8 mouse cellular contexts compared by ENCODE assay signal in genomic region chr17:26244101-26244841, GRCm38 (mm10). TPM values are rescaled to one million over a fixed set of nuclear protein-coding genes. Genes with fewer than 3 reads are reported as not detected.
DNase-seq lines count a peak whose midpoint lies in the region; ATAC-seq and TF ChIP-seq lines count a peak whose summit lies in the region.

Gene Fam234a, minus strand, starts transcription at chr17:26244242.

- H3K4me3 ChIP-seq in C2C12 (ENCODE audit: insufficient read depth, poor library complexity, severe bottlenecking): peak within 1 kb of the TSS; percentile 49
- peak within 1 kb of the TSS; percentile 82 for H3K4me3 ChIP-seq in erythroblast, embryonic 14.5 days (replicated peaks)
- peak within 1 kb of the TSS; percentile 68 for H3K4me3 ChIP-seq in heart, embryonic 11.5 days (ENCODE audit: low read depth, low read length)
- H3K4me3 ChIP-seq in kidney, embryonic 15.5 days (replicated peaks): peak within 1 kb of the TSS; percentile 85
- peak within 1 kb of the TSS; percentile 79 for H3K4me3 ChIP-seq in limb, embryonic 15.5 days
- H3K4me3 ChIP-seq in midbrain, postnatal 0 days (ENCODE audit: low read depth, low read length): peak within 1 kb of the TSS; percentile 73

- H3K4me2 ChIP-seq in heart, embryonic 11.5 days: peak within 1 kb of the TSS; percentile 91
- H3K4me2 ChIP-seq in kidney, embryonic 15.5 days: peak within 1 kb of the TSS; percentile 88
- H3K4me2 ChIP-seq in limb, embryonic 15.5 days: peak within 1 kb of the TSS; percentile 74
- H3K4me2 ChIP-seq in midbrain, postnatal 0 days (ENCODE audit: low read depth, low read length, poor library complexity, severe bottlenecking): peak within 1 kb of the TSS; percentile 77

- peak; percentile 88 for DNase-seq in brain, embryonic 18.5 days (ENCODE audit: low read depth, low spot score)
- peak; percentile 99 for DNase-seq in midbrain, postnatal 0 days (ENCODE audit: low spot score)
- DNase-seq in spleen, postnatal 14 days (ENCODE audit: low spot score in 2 of 2): peak; percentile 76 to 81

- H3ac ChIP-seq in C2C12 (ENCODE audit: control insufficient read depth, insufficient read length, low read depth): peak within 1 kb of the TSS; percentile 68

- H3K27me3 ChIP-seq in C2C12 (ENCODE audit: control insufficient read depth, insufficient read depth, insufficient read length): peaks cover 3% of the 10 kb centered on the region
- H3K27me3 ChIP-seq in erythroblast, embryonic 14.5 days (ENCODE audit: control insufficient read depth): 0 out of 2 replicates have a peak, but pooled peaks cover 2% of the 10 kb centered on the region
- H3K27me3 ChIP-seq in heart, embryonic 11.5 days (ENCODE audit: control insufficient read depth, insufficient read depth, low read length): no peaks in the 10 kb centered on the region
- H3K27me3 ChIP-seq in kidney, embryonic 15.5 days: no peaks in the 10 kb centered on the region
- no peaks in the 10 kb centered on the region for H3K27me3 ChIP-seq in limb, embryonic 15.5 days
- no peaks in the 10 kb centered on the region for H3K27me3 ChIP-seq in midbrain, postnatal 0 days (ENCODE audit: insufficient read depth, low read length)

- H3K79me2 ChIP-seq in C2C12 (ENCODE audit: control insufficient read depth, insufficient read depth): peaks cover 11% of the 10 kb centered on the region

- no peaks in the 10 kb centered on the region for H3K36me3 ChIP-seq in C2C12 (ENCODE audit: control insufficient read depth, insufficient read depth)
- H3K36me3 ChIP-seq in erythroblast, embryonic 14.5 days (ENCODE audit: control insufficient read depth): no peaks in the 10 kb centered on the region
- no peaks in the 10 kb centered on the region for H3K36me3 ChIP-seq in heart, embryonic 11.5 days (ENCODE audit: control insufficient read depth, insufficient read depth, low read length)
- no peaks in the 10 kb centered on the region for H3K36me3 ChIP-seq in kidney, embryonic 15.5 days
- no peaks in the 10 kb centered on the region for H3K36me3 ChIP-seq in limb, embryonic 15.5 days
- no peaks in the 10 kb centered on the region for H3K36me3 ChIP-seq in midbrain, postnatal 0 days (ENCODE audit: insufficient read depth, low read length)

- no peak for TF ChIP-seq CTCF in C2C12 (IDR thresholded peaks at IDR 0.05; ENCODE audit: control insufficient read depth, insufficient read depth, insufficient read length)
- no peak for TF ChIP-seq CTCF in midbrain, postnatal 0 days (IDR thresholded peaks at IDR 0.05)

- peaks cover 3% of the 10 kb centered on the region for H3K79me3 ChIP-seq in C2C12 (ENCODE audit: low read depth)

- peak within 1 kb of the TSS; percentile 70 for H3K27ac ChIP-seq in heart, embryonic 11.5 days (ENCODE audit: low read depth, low read length)
- H3K27ac ChIP-seq in kidney, embryonic 15.5 days: peak within 1 kb of the TSS; percentile 90
- peak within 1 kb of the TSS; percentile 83 for H3K27ac ChIP-seq in limb, embryonic 15.5 days
- peak within 1 kb of the TSS; percentile 86 for H3K27ac ChIP-seq in midbrain, postnatal 0 days (ENCODE audit: low read depth, low read length)

- H3K9me3 ChIP-seq in erythroblast, embryonic 14.5 days (ENCODE audit: control insufficient read depth, low read length): no peaks in the 10 kb centered on the region
- no peaks in the 10 kb centered on the region for H3K9me3 ChIP-seq in heart, embryonic 11.5 days (replicated peaks; ENCODE audit: control insufficient read depth, low read length)
- no peaks in the 10 kb centered on the region for H3K9me3 ChIP-seq in kidney, embryonic 15.5 days (replicated peaks)
- no peaks in the 10 kb centered on the region for H3K9me3 ChIP-seq in limb, embryonic 15.5 days
- H3K9me3 ChIP-seq in midbrain, postnatal 0 days (ENCODE audit: low read length): no peaks in the 10 kb centered on the region

- peaks cover 52% of the 10 kb centered on the region for H3K4me1 ChIP-seq in erythroblast, embryonic 14.5 days (ENCODE audit: control insufficient read depth)
- H3K4me1 ChIP-seq in heart, embryonic 11.5 days (ENCODE audit: control insufficient read depth, insufficient read depth, low read length): peaks cover 15% of the 10 kb centered on the region
- peaks cover 14% of the 10 kb centered on the region for H3K4me1 ChIP-seq in kidney, embryonic 15.5 days
- H3K4me1 ChIP-seq in limb, embryonic 15.5 days: peaks cover 12% of the 10 kb centered on the region
- H3K4me1 ChIP-seq in midbrain, postnatal 0 days (ENCODE audit: insufficient read depth, low read length): 0 out of 2 replicates have a peak, but pooled peaks cover 5% of the 10 kb centered on the region

- WGBS in heart, embryonic 11.5 days (ENCODE audit: insufficient replicate concordance): 6% methylated on average over 33 of the region's 33 CpGs
- WGBS in kidney, embryonic 15.5 days: 7% methylated on average over 33 of the region's 33 CpGs
- WGBS in limb, embryonic 15.5 days: 8% methylated on average over 27 of the region's 33 CpGs
- WGBS in midbrain, postnatal 0 days: 6% methylated on average over 33 of the region's 33 CpGs

- peak; percentile 98 for ATAC-seq in heart, embryonic 11.5 days (replicated peaks; ENCODE audit: insufficient number of reproducible peaks, low FRiP score, low TSS enrichment)
- peak; percentile 98 for ATAC-seq in kidney, embryonic 15.5 days (replicated peaks; ENCODE audit: low FRiP score)
- ATAC-seq in limb, embryonic 15.5 days (ENCODE audit: insufficient number of reproducible peaks, low FRiP score, low TSS enrichment, low read depth): peak; percentile 98
- ATAC-seq in midbrain, postnatal 0 days (ENCODE audit: low FRiP score): peak; percentile 97

- H3K9ac ChIP-seq in heart, embryonic 11.5 days (ENCODE audit: low read depth, low read length): peak within 1 kb of the TSS; percentile 79
- H3K9ac ChIP-seq in kidney, embryonic 15.5 days: peak within 1 kb of the TSS; percentile 69
- H3K9ac ChIP-seq in limb, embryonic 15.5 days: peak within 1 kb of the TSS; percentile 74
- peak within 1 kb of the TSS; percentile 78 for H3K9ac ChIP-seq in midbrain, postnatal 0 days (replicated peaks; ENCODE audit: low read length, poor library complexity, severe bottlenecking)

TF ChIP-seq in C2C12, 6 proteins besides CTCF, POLR2A, EP300 and RAD21:
- no peak for TF ChIP-seq USF1 (IDR thresholded peaks at IDR 0.05; ENCODE audit: low read depth)
- TF ChIP-seq CEBPB (IDR thresholded peaks at IDR 0.05; ENCODE audit: low read depth): peak; percentile 45

RNA-seq across cellular contexts. Expression of gene Fam234a, which starts in this region (rescaled TPM):
- 25.2 TPM for polyA plus RNA-seq in C2C12 (2012; fragmentation: generic; extraction: Trizol)
- polyA plus RNA-seq in erythroblast, embryonic 14.5 days (2012): 0.09 and 0.15 TPM in 2 replicates
- polyA plus RNA-seq in heart, embryonic 11.5 days (2014; fragmentation: Nextera tagmentation; extraction: Ambion mirVana): 34.4 and 39.7 TPM in 2 replicates
- 49.6 and 52.7 TPM in 2 replicates for polyA plus RNA-seq in kidney, embryonic 15.5 days (2015; fragmentation: Nextera tagmentation; extraction: Ambion mirVana)
- 60.6 and 64.2 TPM in 2 replicates for polyA plus RNA-seq in limb, embryonic 15.5 days (2015; fragmentation: Nextera tagmentation; extraction: Ambion mirVana)
- 24.6 and 31.5 TPM in 2 replicates for total RNA-seq in midbrain, postnatal 0 days (2014; rRNA removed)
- polyA plus RNA-seq in midbrain, postnatal 0 days (2015; fragmentation: Nextera tagmentation; extraction: Ambion mirVana): 32.4 and 33.8 TPM in 2 replicates

Comparison
In these comparisons a context has a peak if more than half of its experiments do, and no peak if none do; other contexts are left out.
1. Peak in every context shown above with its lines: DNase-seq, ATAC-seq, H3K4me3 ChIP-seq and H3K27ac ChIP-seq.
2. RNA of gene Fam234a (polyA plus RNA-seq): 60.6 to 64.2 TPM in limb, embryonic 15.5 days, 49.6 to 52.7 TPM in kidney, embryonic 15.5 days, 34.4 to 39.7 TPM in heart, embryonic 11.5 days, 32.4 to 33.8 TPM in midbrain, postnatal 0 days and 25.2 TPM in C2C12 (single experiment); 0.09 to 0.15 TPM in erythroblast, embryonic 14.5 days; every median in the first group is over 10 times any median in the second.